Mouse (Mus musculus) limb, embryonic 15.5 days (tissue): ENCODE measurements around the gene Nudt2. TPM values are rescaled to one million over a fixed set of nuclear protein-coding genes. Genes with fewer than 3 reads are reported as not detected.

Source experiments
- ATAC-seq: fragments of 200-750 bp; cut with Nextera tagmentation; 2 replicates; pipeline ENCODE4 v1.8.0; 2017; ENCODE audit warnings: low read depth, moderate TSS enrichment; ENCODE audit not compliant: insufficient number of reproducible peaks, low FRiP score, low TSS enrichment
- H3K27ac ChIP-seq: fragments of 300-500 bp; sonication (generic); 2 replicates; pipeline ENCODE4 v1.5.1; 2015; ENCODE audit warnings: moderate library complexity, mild to moderate bottlenecking, inconsistent platforms
- H3K27me3 ChIP-seq: fragments of 300-500 bp; sonication (generic); 2 replicates; pipeline ENCODE4 v1.6.1; 2015; ENCODE audit warnings: inconsistent platforms
- H3K36me3 ChIP-seq: fragments of 300-500 bp; sonication (generic); 2 replicates; pipeline ENCODE4 v1.6.1; 2015; ENCODE audit warnings: inconsistent platforms
- H3K4me1 ChIP-seq: fragments of 300-500 bp; sonication (generic); 2 replicates; pipeline ENCODE4 v1.6.1; 2015; ENCODE audit warnings: inconsistent platforms
- H3K4me2 ChIP-seq: fragments of 300-500 bp; sonication (generic); 2 replicates; pipeline ENCODE4 v1.6.1; 2015; ENCODE audit warnings: mild to moderate bottlenecking, inconsistent platforms
- H3K4me3 ChIP-seq: fragments of 300-500 bp; sonication (generic); 2 replicates; pipeline ENCODE4 v1.5.1; 2015; ENCODE audit warnings: mild to moderate bottlenecking, inconsistent platforms
- H3K9ac ChIP-seq: fragments of 300-500 bp; sonication (generic); 2 replicates; pipeline ENCODE4 v1.6.1; 2015; ENCODE audit warnings: inconsistent platforms
- H3K9me3 ChIP-seq: fragments of 300-500 bp; sonication (generic); 2 replicates; pipeline ENCODE4 v1.6.1; 2016; ENCODE audit warnings: inconsistent platforms
- WGBS: fragments of 180-500 bp; shearing (Covaris S2); methylation state at CpG from one replicate; pipeline ENCODE4 v1.1.7; 2015; 5-methylcytosine and 5-hydroxymethylcytosine counted together
- polyA plus RNA-seq: library from polyadenylated mRNA; unstranded; fragments of >200 nt; fragmentation: Nextera tagmentation; extraction: Ambion mirVana; gene quantifications from 2 replicates; pipeline ENCODE4 v1.2.1, GENCODE M21; 2015

The Nudt2 gene
- polyA plus RNA-seq, 1 experiment from 2014 or later: 45.5 TPM

- H3K9me3 ChIP-seq: no peaks in the 10 kb centered on the region
- peaks cover 48% of the 10 kb centered on the region for H3K27me3 ChIP-seq
- ATAC-seq: no peak
- H3K9ac ChIP-seq: no peak overlapping the region
- no peaks in the 10 kb centered on the region for H3K36me3 ChIP-seq
- no peaks in the 10 kb centered on the region for H3K4me1 ChIP-seq
- WGBS: 68% methylated on average over 7 of the region's 7 CpGs
- no peak overlapping the region for H3K4me2 ChIP-seq
- no peak overlapping the region for H3K27ac ChIP-seq
- H3K4me3 ChIP-seq: no peak overlapping the region
Measured at GRCm38 (mm10) chr4:41526553-41526952, 61.6 kb downstream of the Nudt2 start.

GRCm38 (mm10) chr4:41527076-41527475 is 62.1 kb downstream of the Nudt2 start:
- H3K27me3 ChIP-seq: peaks cover 43% of the 10 kb centered on the region
- 52% methylated on average over 13 of the region's 13 CpGs for WGBS
- H3K9ac ChIP-seq: no peak overlapping the region
- no peaks in the 10 kb centered on the region for H3K9me3 ChIP-seq
- H3K4me1 ChIP-seq: no peaks in the 10 kb centered on the region
- no peaks in the 10 kb centered on the region for H3K36me3 ChIP-seq
- no peak overlapping the region for H3K4me2 ChIP-seq
- ATAC-seq: no peak
- H3K27ac ChIP-seq: no peak overlapping the region
- H3K4me3 ChIP-seq: no peak overlapping the region

GRCm38 (mm10) chr4:41527996-41528395 is 63.0 kb downstream of the Nudt2 start:
- no peak overlapping the region for H3K4me3 ChIP-seq
- peaks cover 39% of the 10 kb centered on the region for H3K27me3 ChIP-seq
- no peak overlapping the region for H3K4me2 ChIP-seq
- no peaks in the 10 kb centered on the region for H3K36me3 ChIP-seq
- no peak overlapping the region for H3K9ac ChIP-seq
- H3K9me3 ChIP-seq: no peaks in the 10 kb centered on the region
- WGBS: 23% methylated on average over 8 of the region's 8 CpGs
- H3K4me1 ChIP-seq: no peaks in the 10 kb centered on the region
- no peak for ATAC-seq
- no peak overlapping the region for H3K27ac ChIP-seq

Other genes with a start within 250 kb of the Nudt2 start
- 56.9 and 68.8 TPM in 2 replicates for gene Ubap2, start 190.0 kb upstream of the Nudt2 start, polyA plus RNA-seq
- gene Dcaf12, start 150.3 kb upstream of the Nudt2 start, polyA plus RNA-seq: 58.6 and 60.6 TPM in 2 replicates
- gene Ubap1, start 116.2 kb upstream of the Nudt2 start, polyA plus RNA-seq: 49.7 and 51.4 TPM in 2 replicates
- 5.8 and 7.2 TPM in 2 replicates for gene Kif24, start 264 bp upstream of the Nudt2 start, polyA plus RNA-seq
- gene AI464131, start 37.9 kb downstream of the Nudt2 start, polyA plus RNA-seq: 6.6 and 11.9 TPM in 2 replicates
- gene 1110017D15Rik, start 52.2 kb downstream of the Nudt2 start, polyA plus RNA-seq: 0.88 and 1.1 TPM in 2 replicates
- 2.7 and 2.8 TPM in 2 replicates for gene Fam219a, start 104.4 kb downstream of the Nudt2 start, polyA plus RNA-seq
- gene Dnaic1, start 104.6 kb downstream of the Nudt2 start, polyA plus RNA-seq: 1.2 TPM in 2 replicates
- 8.7 and 9.5 TPM in 2 replicates for gene Enho, start 175.2 kb downstream of the Nudt2 start, polyA plus RNA-seq
- 7.1 and 9.0 TPM in 2 replicates for gene Cntfr, start 231.9 kb downstream of the Nudt2 start, polyA plus RNA-seq
- 431 and 444 TPM in 2 replicates for gene Il11ra1, start 234.8 kb downstream of the Nudt2 start, polyA plus RNA-seq
- 66.0 and 69.1 TPM in 2 replicates for gene Rpp25l, start 248.4 kb downstream of the Nudt2 start, polyA plus RNA-seq